Mouse (Mus musculus) kidney, adult 2 months (tissue): Measurements from ENCODE around the gene Mylk. TPM values are rescaled to one million over a fixed set of nuclear protein-coding genes. Genes with fewer than 3 reads are reported as not detected.
A peak's percentile ranks its signal among the peaks of the same experiment; 100 is the strongest.
"Not testable (repeated sequence)": the region's sequence is repeated elsewhere in the genome, so short reads cannot be mapped to it uniquely, and the experiment has no call there.

Source experiments
- DNase-seq: peaks from one replicate; pipeline ENCODE4 v3.0.0; 2021
- H3K27ac ChIP-seq: fragments of 200-500 bp; 2 replicates; pipeline ENCODE4 v1.5.1; 2012; ENCODE audit warnings: low read depth, low read length, control low read depth, inconsistent platforms; ENCODE audit not compliant: insufficient read depth
- H3K27me3 ChIP-seq: fragments of 200-500 bp; replicated peaks from 2 replicates; pipeline ENCODE4 v1.6.1; 2012; ENCODE audit warnings: mild to moderate bottlenecking, moderate library complexity, low read length, inconsistent platforms; ENCODE audit not compliant: control insufficient read depth, insufficient read depth
- H3K36me3 ChIP-seq: fragments of 200-500 bp; 2 replicates; pipeline ENCODE4 v1.6.1; 2012; ENCODE audit warnings: mild to moderate bottlenecking, moderate library complexity, low read length, inconsistent platforms; ENCODE audit not compliant: control insufficient read depth, insufficient read depth
- H3K4me1 ChIP-seq: fragments of 200-500 bp; 2 replicates; pipeline ENCODE4 v1.6.1; 2011; ENCODE audit warnings: low read length; ENCODE audit not compliant: control insufficient read depth, insufficient read depth
- H3K4me3 ChIP-seq: fragments of 200-500 bp; 2 replicates; pipeline ENCODE4 v1.5.1; 2011; ENCODE audit warnings: mild to moderate bottlenecking, low read depth, low read length, control low read depth; ENCODE audit not compliant: insufficient read depth
- CTCF ChIP-seq: fragments of 200-500 bp; conservative IDR thresholded peaks from 2 replicates; pipeline ENCODE4 v1.5.1; 2011; ENCODE audit warnings: low read depth, mild to moderate bottlenecking, control low read depth, low read length, moderate library complexity, mixed read lengths; ENCODE audit not compliant: insufficient read depth, insufficient read length
- POLR2A ChIP-seq: fragments of 200-500 bp; IDR thresholded peaks from one replicate; pipeline ENCODE4 v1.6.1; 2011; ENCODE audit warnings: low read depth, low read length, control low read depth
- WGBS: fragments of 180-500 bp; shearing (Covaris S2); methylation state at CpG from one replicate; pipeline ENCODE4 v1.1.7; 2018; 5-methylcytosine and 5-hydroxymethylcytosine counted together
- polyA plus RNA-seq: library from polyadenylated mRNA; depleted of rRNA; stranded (reverse); fragments of >200 nt; gene quantifications from 2 replicates; pipeline ENCODE4 v1.2.3, GENCODE M21; 2012

Gene Mylk
- polyA plus RNA-seq, 1 experiment, result 64.7 TPM

DNA sequence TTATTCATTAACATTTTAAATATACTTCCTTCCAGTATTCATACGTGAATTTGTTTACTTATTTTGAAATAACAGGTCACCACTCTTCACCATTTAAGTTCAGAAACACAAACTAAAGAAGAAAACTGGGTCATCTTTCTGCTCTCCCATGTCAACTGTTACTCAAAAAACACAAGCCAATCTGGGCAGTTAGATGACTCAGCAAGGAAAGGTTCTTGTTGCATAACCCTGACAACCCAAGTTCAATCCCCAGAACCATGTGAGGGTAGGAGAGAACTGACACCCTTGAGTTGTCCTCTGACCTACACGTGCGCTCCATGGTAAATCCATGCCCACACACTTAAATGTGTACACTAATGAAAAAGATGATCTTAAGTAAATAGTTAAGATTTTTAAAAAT, 19.9 kb upstream of the Mylk start:
- no peak overlapping the region for H3K27ac ChIP-seq
- TF ChIP-seq CTCF (no peak), POLR2A (no peak)
- no peaks in the 10 kb centered on the region for H3K27me3 ChIP-seq
- 90% methylated on average over 3 of the region's 3 CpGs for WGBS
- peaks cover 8% of the 10 kb centered on the region; the same call in 1 of the 2 replicates for H3K4me1 ChIP-seq
- H3K4me3 ChIP-seq, result no peak overlapping the region
- no peaks in the 10 kb centered on the region; the same call in 1 of the 2 replicates for H3K36me3 ChIP-seq
- peak; percentile 37 for DNase-seq

DNA sequence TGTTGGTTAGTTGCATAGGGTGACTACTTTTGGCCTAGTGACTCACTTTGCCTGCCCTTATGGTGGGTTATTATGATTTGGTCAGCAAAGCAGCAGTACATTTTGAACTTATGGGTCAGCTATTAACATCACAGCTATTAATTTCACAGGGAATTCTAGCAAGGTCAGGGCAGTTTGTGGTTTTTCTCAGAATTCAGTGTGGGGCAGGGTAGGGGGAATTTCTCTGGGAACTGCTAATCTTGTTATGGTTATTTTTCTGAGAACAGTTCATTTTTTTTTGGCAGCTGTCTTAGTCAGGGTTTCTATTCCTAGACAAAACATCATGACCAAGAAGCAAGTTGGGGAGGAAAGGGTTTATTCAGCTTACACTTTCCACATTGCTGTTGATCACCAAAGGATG, 16.4 kb upstream of the Mylk start:
- not testable (repeated sequence) for H3K27me3 ChIP-seq, H3K4me1 ChIP-seq, H3K36me3 ChIP-seq, H3K4me3 ChIP-seq
- H3K27ac ChIP-seq, result peak overlapping the region; percentile 38; the same call in 1 of the 2 replicates
- peak; percentile 80 for DNase-seq

DNA sequence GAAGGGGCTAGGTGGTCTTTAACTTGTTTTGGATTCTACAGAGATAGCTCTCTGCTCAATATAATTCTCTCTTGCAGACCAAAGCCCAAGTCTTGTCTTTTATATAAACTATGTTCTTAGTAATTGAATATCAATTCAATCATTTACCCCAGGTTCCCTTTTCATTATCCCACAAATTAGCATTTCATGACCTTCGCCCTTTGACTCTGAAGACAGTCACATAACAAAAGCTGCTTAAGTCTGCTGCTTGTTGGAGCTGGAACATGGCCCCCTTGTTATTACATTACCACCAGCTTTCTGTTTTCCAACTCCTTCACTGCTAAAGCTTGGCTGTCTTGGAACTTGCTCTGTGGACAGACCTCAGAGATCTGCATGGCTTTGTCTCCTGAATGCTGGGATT, 15.6 kb upstream of the Mylk start:
- no peaks in the 10 kb centered on the region; the same call in 1 of the 2 replicates for H3K36me3 ChIP-seq
- peak; percentile 65 for DNase-seq
- WGBS, result 90% methylated on average over 1 of the region's 1 CpGs
- TF ChIP-seq CTCF (no peak), POLR2A (no peak)
- H3K27me3 ChIP-seq, result no peaks in the 10 kb centered on the region
- H3K4me1 ChIP-seq, result peaks cover 8% of the 10 kb centered on the region; the same call in 1 of the 2 replicates
- no peak overlapping the region for H3K4me3 ChIP-seq
- peak overlapping the region; percentile 73 for H3K27ac ChIP-seq

DNA sequence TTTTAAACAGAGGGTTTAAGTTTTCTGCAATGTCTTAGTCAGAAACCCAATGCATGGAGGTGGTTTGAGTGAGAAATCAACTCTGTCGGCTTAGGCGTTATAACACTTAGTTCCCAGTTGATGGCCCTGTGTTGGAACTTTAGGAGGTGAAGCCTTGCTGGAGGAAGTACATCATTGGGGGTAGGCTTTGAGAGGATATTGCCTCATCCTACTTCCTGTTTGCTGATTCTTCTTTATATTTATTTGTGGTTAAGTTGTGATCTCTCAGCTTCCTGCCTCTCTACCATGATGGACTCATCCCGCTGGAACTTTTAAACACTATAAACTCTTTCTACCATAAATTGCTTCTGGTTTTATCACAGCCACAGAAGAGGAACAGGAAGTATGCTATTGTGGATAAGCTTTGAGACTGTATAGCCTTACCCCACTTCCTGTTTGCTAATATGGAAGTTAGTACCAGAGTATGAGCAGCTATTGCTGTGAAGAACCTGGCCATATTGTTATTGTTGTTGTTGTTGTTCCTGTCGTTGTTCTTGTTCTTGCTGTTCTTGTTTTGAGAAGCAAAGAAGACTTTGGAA, 6.3 kb upstream of the Mylk start:
- no peaks in the 10 kb centered on the region for H3K4me1 ChIP-seq
- no peak for DNase-seq
- no peaks in the 10 kb centered on the region for H3K36me3 ChIP-seq
- 89% methylated on average over 4 of the region's 4 CpGs for WGBS
- H3K27ac ChIP-seq, result no peak overlapping the region
- H3K4me3 ChIP-seq, result no peak overlapping the region
- TF ChIP-seq CTCF, result no peak
- no peaks in the 10 kb centered on the region for H3K27me3 ChIP-seq

DNA sequence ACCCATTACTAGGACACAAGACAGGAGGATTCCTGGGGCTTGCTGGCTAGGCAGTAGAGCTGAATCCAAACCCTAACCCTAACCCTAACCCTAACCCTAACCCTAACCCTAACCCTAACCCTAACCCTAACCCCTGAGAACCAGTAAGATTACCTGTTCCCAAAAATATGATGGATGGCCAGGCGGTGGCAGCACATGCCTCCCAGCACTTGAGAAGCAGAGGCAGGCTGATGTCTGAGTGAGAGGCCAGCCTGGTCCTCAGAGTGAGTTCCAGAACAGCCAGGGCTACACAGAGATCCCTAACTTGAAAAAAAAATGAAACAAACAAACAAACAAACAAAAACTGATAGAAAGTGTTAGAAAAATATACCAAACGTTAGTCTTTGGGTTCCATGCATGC, 2.1 kb upstream of the Mylk start:
- TF ChIP-seq POLR2A (no peak), CTCF (peak; percentile 62)
- Histone ChIP-seq H3K4me3 (no peak overlapping the region), H3K27ac (no peak overlapping the region), H3K4me1 (peaks cover 5% of the 10 kb centered on the region; the same call in 1 of the 2 replicates), H3K36me3 (no peaks in the 10 kb centered on the region), H3K27me3 (no peaks in the 10 kb centered on the region)
- WGBS, result 53% methylated on average over 2 of the region's 2 CpGs
- peak; percentile 45 for DNase-seq

DNA sequence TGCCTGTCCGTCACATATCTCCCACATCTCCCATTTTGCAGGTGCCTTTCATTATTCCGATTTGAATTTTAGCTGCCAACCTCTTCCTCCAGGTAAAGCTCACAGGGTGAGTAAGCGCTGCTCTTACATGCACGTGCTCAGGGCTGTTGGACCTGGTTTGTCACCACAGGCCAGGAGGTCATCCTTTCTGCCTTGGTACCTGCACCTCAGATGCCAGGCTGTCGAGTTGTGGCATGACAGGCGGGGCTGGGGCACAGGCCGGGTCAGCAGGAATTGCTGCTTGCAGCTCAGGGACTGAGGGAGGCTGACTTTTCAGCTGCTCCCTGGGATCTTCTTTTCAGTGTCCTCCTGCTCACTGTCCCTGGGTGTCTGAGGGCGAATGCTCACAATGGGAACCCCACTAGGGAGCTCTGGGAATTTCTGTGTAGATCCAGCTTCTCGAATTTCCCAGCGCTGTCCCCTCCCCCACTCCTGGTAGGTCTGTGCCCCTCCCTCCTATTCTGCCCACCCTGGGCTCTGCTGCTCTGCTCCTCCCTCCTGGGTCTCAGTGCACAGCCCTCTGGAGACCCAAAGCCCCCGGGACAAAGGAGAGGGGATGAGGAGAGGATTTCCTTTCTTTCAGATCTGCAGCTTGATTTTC, 3.2 kb downstream of the Mylk start:
- no peak overlapping the region for H3K27ac ChIP-seq
- peaks cover 12% of the 10 kb centered on the region; the same call in 1 of the 2 replicates for H3K4me1 ChIP-seq
- TF ChIP-seq CTCF (no peak), POLR2A (no peak)
- no peaks in the 10 kb centered on the region for H3K27me3 ChIP-seq
- no peaks in the 10 kb centered on the region for H3K36me3 ChIP-seq
- WGBS, result 52% methylated on average over 11 of the region's 11 CpGs
- DNase-seq, result peak; percentile 33
- H3K4me3 ChIP-seq, result no peak overlapping the region

DNA sequence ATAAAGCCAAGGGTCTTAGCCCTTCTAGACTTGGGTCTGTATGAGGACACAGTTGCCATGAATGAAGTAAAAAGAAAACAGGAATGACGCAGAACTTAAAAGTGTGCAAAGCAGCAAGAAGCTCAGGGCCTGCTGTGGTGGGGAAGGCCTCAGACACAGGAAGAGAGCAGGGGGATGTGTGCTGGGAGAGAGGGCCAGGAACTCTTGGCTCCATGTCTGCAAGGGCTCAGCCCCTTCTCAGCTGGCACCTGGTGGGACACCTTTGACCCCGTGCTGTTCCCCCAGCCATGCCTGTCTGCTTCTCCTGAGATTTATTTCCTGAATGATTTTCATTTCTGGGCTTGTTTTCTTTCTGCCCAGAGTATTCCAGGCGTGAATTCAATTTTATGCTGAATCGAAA, 4.5 kb downstream of the Mylk start:
- H3K27ac ChIP-seq, result no peak overlapping the region
- H3K27me3 ChIP-seq, result no peaks in the 10 kb centered on the region
- no peak for DNase-seq
- peaks cover 12% of the 10 kb centered on the region; the same call in 1 of the 2 replicates for H3K4me1 ChIP-seq
- H3K36me3 ChIP-seq, result no peaks in the 10 kb centered on the region
- H3K4me3 ChIP-seq, result no peak overlapping the region
- 60% methylated on average over 4 of the region's 4 CpGs for WGBS
- TF ChIP-seq POLR2A (no peak), CTCF (no peak)
